Mouse (Mus musculus): ENCODE data around the gene Vldlr. TPM values are rescaled to one million over a fixed set of nuclear protein-coding genes. Genes with fewer than 3 reads are reported as not detected.
A peak's percentile ranks its signal among the peaks of the same experiment; 100 is the strongest.

Gene Vldlr
- polyA plus RNA-seq, 1 experiment from 2014 or later: 26.7 TPM

- Histone ChIP-seq H3K36me3 (ENCODE audit: control insufficient read depth, insufficient read depth, low read length) (no peaks in the 10 kb centered on the region), H3K27me3 (ENCODE audit: control insufficient read depth, insufficient read depth, low read length) (no peaks in the 10 kb centered on the region), H3K4me3 (ENCODE audit: low read depth, low read length) (no peak overlapping the region), H3K4me1 (ENCODE audit: control insufficient read depth, insufficient read depth, low read length) (no peaks in the 10 kb centered on the region), H3K9me3 (ENCODE audit: control insufficient read depth, low read length) (no peaks in the 10 kb centered on the region), H3K9ac (replicated peaks; ENCODE audit: low read depth, low read length) (no peak overlapping the region), H3K27ac (ENCODE audit: low read depth, low read length) (no peak overlapping the region), H3K4me2 (ENCODE audit: low read depth, low read length) (no peak overlapping the region)
- 71% methylated on average over 9 of the region's 9 CpGs for WGBS
- no peak for ATAC-seq (ENCODE audit: low read depth)
These were observed 12.5 kb upstream of the Vldlr start for GRCm38 (mm10) chr19:27203711-27204238.

GRCm38 (mm10) chr19:27210991-27211390, 5.3 kb upstream of the Vldlr start:
- H3K9ac ChIP-seq (replicated peaks; ENCODE audit: low read depth, low read length): no peak overlapping the region
- 66% methylated on average over 2 of the region's 2 CpGs for WGBS
- H3K4me2 ChIP-seq (ENCODE audit: low read depth, low read length): no peak overlapping the region
- H3K36me3 ChIP-seq (ENCODE audit: control insufficient read depth, insufficient read depth, low read length): no peaks in the 10 kb centered on the region
- H3K27ac ChIP-seq (ENCODE audit: low read depth, low read length): no peak overlapping the region
- no peaks in the 10 kb centered on the region for H3K27me3 ChIP-seq (ENCODE audit: control insufficient read depth, insufficient read depth, low read length)
- no peak overlapping the region for H3K4me3 ChIP-seq (ENCODE audit: low read depth, low read length)
- peaks cover 4% of the 10 kb centered on the region; the same call in 1 of the 2 replicates for H3K4me1 ChIP-seq (ENCODE audit: control insufficient read depth, insufficient read depth, low read length)
- H3K9me3 ChIP-seq (ENCODE audit: control insufficient read depth, low read length): no peaks in the 10 kb centered on the region
- no peak for ATAC-seq (ENCODE audit: low read depth)

- WGBS: 51% methylated on average over 4 of the region's 4 CpGs
- no peak for ATAC-seq (ENCODE audit: low read depth)
- no peak overlapping the region; the same call in 1 of the 2 replicates for H3K4me3 ChIP-seq (ENCODE audit: low read depth, low read length)
- H3K9me3 ChIP-seq (ENCODE audit: control insufficient read depth, low read length): no peaks in the 10 kb centered on the region
- H3K36me3 ChIP-seq (ENCODE audit: control insufficient read depth, insufficient read depth, low read length): no peaks in the 10 kb centered on the region
- H3K27me3 ChIP-seq (ENCODE audit: control insufficient read depth, insufficient read depth, low read length): no peaks in the 10 kb centered on the region; the same call in 1 of the 2 replicates
- H3K4me1 ChIP-seq (ENCODE audit: control insufficient read depth, insufficient read depth, low read length): peaks cover 11% of the 10 kb centered on the region; the same call in 1 of the 2 replicates
- no peak overlapping the region for H3K9ac ChIP-seq (replicated peaks; ENCODE audit: low read depth, low read length)
- peak overlapping the region; percentile 85 for H3K4me2 ChIP-seq (ENCODE audit: low read depth, low read length)
- no peak overlapping the region for H3K27ac ChIP-seq (ENCODE audit: low read depth, low read length)
These were observed 688 bp upstream of the Vldlr start for GRCm38 (mm10) chr19:27215596-27215995.

- peak overlapping the region; percentile 85 for H3K4me2 ChIP-seq (ENCODE audit: low read depth, low read length)
- H3K27ac ChIP-seq (ENCODE audit: low read depth, low read length): peak overlapping the region; percentile 89
- under 1% methylated on average over 34 of the region's 62 CpGs for WGBS
- peaks cover 11% of the 10 kb centered on the region; the same call in 1 of the 2 replicates for H3K4me1 ChIP-seq (ENCODE audit: control insufficient read depth, insufficient read depth, low read length)
- peak overlapping the region; percentile 84 for H3K9ac ChIP-seq (replicated peaks; ENCODE audit: low read depth, low read length)
- peak; percentile 78 for ATAC-seq (ENCODE audit: low read depth)
- peak overlapping the region; percentile 72 for H3K4me3 ChIP-seq (ENCODE audit: low read depth, low read length)
- no peaks in the 10 kb centered on the region; the same call in 1 of the 2 replicates for H3K27me3 ChIP-seq (ENCODE audit: control insufficient read depth, insufficient read depth, low read length)
- H3K9me3 ChIP-seq (ENCODE audit: control insufficient read depth, low read length): no peaks in the 10 kb centered on the region
- no peaks in the 10 kb centered on the region for H3K36me3 ChIP-seq (ENCODE audit: control insufficient read depth, insufficient read depth, low read length)
These were observed 601 bp downstream of the Vldlr start for GRCm38 (mm10) chr19:27216767-27217403.

GRCm38 (mm10) chr19:27217404-27217940, 1.2 kb downstream of the Vldlr start:
- WGBS: 0% methylated on average over 25 of the region's 52 CpGs
- Histone ChIP-seq H3K4me1 (ENCODE audit: control insufficient read depth, insufficient read depth, low read length) (peaks cover 11% of the 10 kb centered on the region; the same call in 1 of the 2 replicates), H3K4me3 (ENCODE audit: low read depth, low read length) (peak overlapping the region; percentile 72), H3K9me3 (ENCODE audit: control insufficient read depth, low read length) (no peaks in the 10 kb centered on the region), H3K4me2 (ENCODE audit: low read depth, low read length) (peak overlapping the region; percentile 85), H3K36me3 (ENCODE audit: control insufficient read depth, insufficient read depth, low read length) (no peaks in the 10 kb centered on the region), H3K27me3 (ENCODE audit: control insufficient read depth, insufficient read depth, low read length) (no peaks in the 10 kb centered on the region; the same call in 1 of the 2 replicates), H3K27ac (ENCODE audit: low read depth, low read length) (peak overlapping the region; percentile 89), H3K9ac (replicated peaks; ENCODE audit: low read depth, low read length) (peak overlapping the region; percentile 84)
- peak; percentile 76 for ATAC-seq (ENCODE audit: low read depth)

GRCm38 (mm10) chr19:27217941-27218411, 1.7 kb downstream of the Vldlr start:
- peak; percentile 65 for ATAC-seq (ENCODE audit: low read depth)
- H3K27ac ChIP-seq (ENCODE audit: low read depth, low read length): peak overlapping the region; percentile 89
- peak overlapping the region; percentile 72 for H3K4me3 ChIP-seq (ENCODE audit: low read depth, low read length)
- H3K4me1 ChIP-seq (ENCODE audit: control insufficient read depth, insufficient read depth, low read length): peaks cover 11% of the 10 kb centered on the region; the same call in 1 of the 2 replicates
- peak overlapping the region; percentile 85 for H3K4me2 ChIP-seq (ENCODE audit: low read depth, low read length)
- WGBS: 0% methylated on average over 32 of the region's 32 CpGs
- peak overlapping the region; percentile 84 for H3K9ac ChIP-seq (replicated peaks; ENCODE audit: low read depth, low read length)
- H3K27me3 ChIP-seq (ENCODE audit: control insufficient read depth, insufficient read depth, low read length): no peaks in the 10 kb centered on the region; the same call in 1 of the 2 replicates
- no peaks in the 10 kb centered on the region for H3K36me3 ChIP-seq (ENCODE audit: control insufficient read depth, insufficient read depth, low read length)
- H3K9me3 ChIP-seq (ENCODE audit: control insufficient read depth, low read length): no peaks in the 10 kb centered on the region

GRCm38 (mm10) chr19:27218561-27219262, 2.4 kb downstream of the Vldlr start:
- peak; percentile 16; the same call in 1 of the 2 replicates for ATAC-seq (ENCODE audit: low read depth)
- WGBS: under 1% methylated on average over 30 of the region's 30 CpGs
- Histone ChIP-seq H3K9ac (replicated peaks; ENCODE audit: low read depth, low read length) (peak overlapping the region; percentile 84), H3K4me3 (ENCODE audit: low read depth, low read length) (peak overlapping the region; percentile 72), H3K4me1 (ENCODE audit: control insufficient read depth, insufficient read depth, low read length) (peaks cover 11% of the 10 kb centered on the region; the same call in 1 of the 2 replicates), H3K27ac (ENCODE audit: low read depth, low read length) (peak overlapping the region; percentile 89), H3K4me2 (ENCODE audit: low read depth, low read length) (peak overlapping the region; percentile 85), H3K9me3 (ENCODE audit: control insufficient read depth, low read length) (no peaks in the 10 kb centered on the region), H3K36me3 (ENCODE audit: control insufficient read depth, insufficient read depth, low read length) (no peaks in the 10 kb centered on the region), H3K27me3 (ENCODE audit: control insufficient read depth, insufficient read depth, low read length) (no peaks in the 10 kb centered on the region; the same call in 1 of the 2 replicates)

- Histone ChIP-seq H3K4me3 (ENCODE audit: low read depth, low read length) (peak overlapping the region; percentile 72), H3K36me3 (ENCODE audit: control insufficient read depth, insufficient read depth, low read length) (no peaks in the 10 kb centered on the region), H3K27ac (ENCODE audit: low read depth, low read length) (no peak overlapping the region), H3K9ac (replicated peaks; ENCODE audit: low read depth, low read length) (no peak overlapping the region), H3K4me2 (ENCODE audit: low read depth, low read length) (peak overlapping the region; percentile 85), H3K9me3 (ENCODE audit: control insufficient read depth, low read length) (no peaks in the 10 kb centered on the region), H3K27me3 (ENCODE audit: control insufficient read depth, insufficient read depth, low read length) (no peaks in the 10 kb centered on the region; the same call in 1 of the 2 replicates), H3K4me1 (ENCODE audit: control insufficient read depth, insufficient read depth, low read length) (peaks cover 11% of the 10 kb centered on the region; the same call in 1 of the 2 replicates)
- ATAC-seq (ENCODE audit: low read depth): no peak
These were observed 3.3 kb downstream of the Vldlr start for GRCm38 (mm10) chr19:27219586-27219985.
